9 mouse cellular contexts compared by ENCODE assay signal in the genomic region with DNA sequence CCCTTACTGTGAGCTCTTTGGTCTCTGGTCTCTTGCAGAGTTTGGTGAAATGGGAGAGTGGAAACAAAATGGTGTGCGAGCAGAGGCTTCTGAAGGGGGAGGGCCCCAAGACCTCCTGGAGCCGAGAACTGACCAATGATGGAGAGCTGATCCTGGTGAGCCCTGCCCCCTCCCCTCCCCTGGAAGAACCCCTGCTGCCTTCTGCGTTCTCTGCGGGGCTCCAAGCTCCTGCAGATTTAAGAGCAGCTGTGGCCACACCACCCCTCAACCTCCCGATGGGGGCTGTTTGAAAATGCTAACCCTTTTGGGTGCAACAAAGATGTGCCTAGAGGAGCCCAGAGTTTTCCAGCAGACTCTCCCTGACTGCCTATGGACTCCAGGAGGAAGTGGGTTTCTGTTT. TPM values are rescaled to one million over a fixed set of nuclear protein-coding genes. Genes with fewer than 3 reads are reported as not detected.
A peak's percentile ranks its signal among the peaks of the same experiment; 100 is the strongest.
DNase-seq lines count a peak whose midpoint lies in the region; ATAC-seq lines count a peak whose summit lies in the region.
"Had no signal": no experiment of that assay in that cellular context is flagged by ENCODE, and none has a peak within 500 bp of the region (broad histone marks: within the 10 kb centered on the region; RNA-seq: fewer than 3 reads in every experiment).

No protein-coding gene starts in this region.

- peaks cover 4% of the 10 kb centered on the region; the same call in 1 of the 2 replicates for H3K36me3 ChIP-seq in kidney, embryonic 14.5 days (ENCODE audit: control insufficient read depth, insufficient read depth, low read length)
- peaks cover 5% of the 10 kb centered on the region; the same call in 1 of the 2 replicates for H3K36me3 ChIP-seq in forebrain, embryonic 11.5 days (ENCODE audit: control insufficient read depth, insufficient read depth, low read length)
- peaks cover 47% of the 10 kb centered on the region for H3K36me3 ChIP-seq in limb, embryonic 10.5 days
- peaks cover 3% of the 10 kb centered on the region; the same call in 1 of the 2 replicates for H3K36me3 ChIP-seq in neural tube, embryonic 11.5 days (ENCODE audit: control insufficient read depth, insufficient read depth, low read length)

- 5% methylated on average over 5 of the region's 5 CpGs for WGBS in kidney, embryonic 14.5 days
- WGBS in forebrain, embryonic 11.5 days = 1% methylated on average over 5 of the region's 5 CpGs
- WGBS in limb, embryonic 10.5 days = 3% methylated on average over 5 of the region's 5 CpGs
- 7% methylated on average over 5 of the region's 5 CpGs for WGBS in neural tube, embryonic 11.5 days

- H3K27me3 ChIP-seq in kidney, embryonic 14.5 days (ENCODE audit: control insufficient read depth, insufficient read depth, low read length) = no peaks in the 10 kb centered on the region
- no peaks in the 10 kb centered on the region for H3K27me3 ChIP-seq in forebrain, embryonic 11.5 days (ENCODE audit: control insufficient read depth, insufficient read depth, low read length)
- no peaks in the 10 kb centered on the region for H3K27me3 ChIP-seq in limb, embryonic 10.5 days (ENCODE audit: low read depth, poor library complexity, severe bottlenecking)
- H3K27me3 ChIP-seq in neural tube, embryonic 11.5 days (ENCODE audit: control insufficient read depth, insufficient read depth, low read length) = no peaks in the 10 kb centered on the region

- peaks cover 50% of the 10 kb centered on the region for H3K4me1 ChIP-seq in kidney, embryonic 14.5 days (ENCODE audit: control insufficient read depth, insufficient read depth, low read length)
- H3K4me1 ChIP-seq in forebrain, embryonic 11.5 days (replicated peaks; ENCODE audit: control insufficient read depth, insufficient read depth, low read length) = peaks cover 31% of the 10 kb centered on the region
- H3K4me1 ChIP-seq in limb, embryonic 10.5 days = peaks cover 60% of the 10 kb centered on the region
- H3K4me1 ChIP-seq in neural tube, embryonic 11.5 days (ENCODE audit: control insufficient read depth, insufficient read depth, low read length) = peaks cover 40% of the 10 kb centered on the region

- H3K4me3 ChIP-seq in kidney, embryonic 14.5 days (ENCODE audit: low read length) = peak overlapping the region; percentile 20
- peak overlapping the region; percentile 15; the same call in 1 of the 2 replicates for H3K4me3 ChIP-seq in forebrain, embryonic 11.5 days (ENCODE audit: low read depth, low read length)
- H3K4me3 ChIP-seq in limb, embryonic 10.5 days = peak overlapping the region; percentile 75
- H3K4me3 ChIP-seq in neural tube, embryonic 11.5 days (ENCODE audit: low read depth, low read length) = peak overlapping the region; percentile 24; the same call in 1 of the 2 replicates

- peak overlapping the region; percentile 51 for H3K27ac ChIP-seq in kidney, embryonic 14.5 days (ENCODE audit: low read depth, low read length)
- H3K27ac ChIP-seq in forebrain, embryonic 11.5 days (ENCODE audit: low read depth, low read length) = peak overlapping the region; percentile 41; the same call in 1 of the 2 replicates
- H3K27ac ChIP-seq in limb, embryonic 10.5 days = peak overlapping the region; percentile 57
- H3K27ac ChIP-seq in neural tube, embryonic 11.5 days (ENCODE audit: low read depth, low read length) = peak overlapping the region; percentile 44; the same call in 1 of the 2 replicates

- intact Hi-C loops in left cerebral cortex, postnatal 14 days (cut with DNase I) = no loop called here

- peak overlapping the region; percentile 32 for H3K9ac ChIP-seq in kidney, embryonic 14.5 days (ENCODE audit: low read depth, low read length)
- peak overlapping the region; percentile 1; the same call in 1 of the 2 replicates for H3K9ac ChIP-seq in forebrain, embryonic 11.5 days (ENCODE audit: low read length)
- peak overlapping the region; percentile 53 for H3K9ac ChIP-seq in neural tube, embryonic 11.5 days (ENCODE audit: low read length)

- no peaks in the 10 kb centered on the region for H3K9me3 ChIP-seq in kidney, embryonic 14.5 days (ENCODE audit: control insufficient read depth, low read length)
- H3K9me3 ChIP-seq in forebrain, embryonic 11.5 days (ENCODE audit: control insufficient read depth, low read length) = no peaks in the 10 kb centered on the region
- no peaks in the 10 kb centered on the region for H3K9me3 ChIP-seq in limb, embryonic 10.5 days (replicated peaks)
- no peaks in the 10 kb centered on the region for H3K9me3 ChIP-seq in neural tube, embryonic 11.5 days (ENCODE audit: control insufficient read depth, low read length)

- peak; percentile 50; the same call in 1 of the 2 replicates for ATAC-seq in kidney, embryonic 14.5 days (ENCODE audit: low FRiP score, low TSS enrichment)
- no peak for ATAC-seq in forebrain, embryonic 11.5 days (replicated peaks; ENCODE audit: low FRiP score)
- no peak for ATAC-seq in neural tube, embryonic 11.5 days (ENCODE audit: insufficient read depth, low FRiP score, low TSS enrichment)

- peak overlapping the region; percentile 49 for H3K4me2 ChIP-seq in kidney, embryonic 14.5 days (replicated peaks; ENCODE audit: low read depth, low read length)
- peak overlapping the region; percentile 26 for H3K4me2 ChIP-seq in forebrain, embryonic 11.5 days (ENCODE audit: low read depth, low read length, severe bottlenecking)
- peak overlapping the region; percentile 86 for H3K4me2 ChIP-seq in neural tube, embryonic 11.5 days (ENCODE audit: low read depth)

- no peak for DNase-seq in kidney, postnatal 25 days
- DNase-seq in forebrain, embryonic 11.5 days (ENCODE audit: low spot score) = peak; percentile 58
- DNase-seq in limb, embryonic 10.5 days (ENCODE audit: low spot score) = peak; percentile 41
- peak; percentile 60 for DNase-seq in neural tube, embryonic 11.5 days (ENCODE audit: low spot score)
- no peak for DNase-seq in left cerebral cortex, postnatal 14 days (ENCODE audit: low spot score in 2 of 2)
- DNase-seq in gastrocnemius, adult 8-10 months (ENCODE audit: low spot score in 2 of 2) = no peak
- DNase-seq in adrenal gland, postnatal 4 days (ENCODE audit: low spot score in 2 of 2) = no peak
- DNase-seq: right cerebral cortex, postnatal 14 days had no signal

RNA-seq across cellular contexts. Expression of gene Crabp2, which starts 4.0 kb away (rescaled TPM):
- 113 and 169 TPM in 2 replicates for polyA plus RNA-seq in kidney, embryonic 14.5 days (2014; fragmentation: Nextera tagmentation; extraction: Ambion mirVana)
- polyA plus RNA-seq in forebrain, embryonic 11.5 days (2014; fragmentation: Nextera tagmentation; extraction: Ambion mirVana) = 409 and 417 TPM in 2 replicates
- polyA plus RNA-seq in limb, embryonic 10.5 days (2016; fragmentation: Nextera tagmentation; extraction: Ambion mirVana) = 944 and 1,066 TPM in 2 replicates
- polyA plus RNA-seq in neural tube, embryonic 11.5 days (2014; fragmentation: Nextera tagmentation; extraction: Ambion mirVana) = 565 and 607 TPM in 2 replicates
- 1 to 10 TPM; 5.4 to 5.9 TPM for total RNA-seq in left cerebral cortex, postnatal 14 days (2021)
- not detected for total RNA-seq in gastrocnemius, adult 8-10 months (2022)
- 1 to 10 TPM; 1.7 to 2.0 TPM for total RNA-seq in adrenal gland, postnatal 4 days (2021)

RNA-seq across cellular contexts. Expression of gene Nes, which starts 18.4 kb away (rescaled TPM):
- 14.8 and 26.1 TPM in 2 replicates for polyA plus RNA-seq in kidney, embryonic 14.5 days (2014; fragmentation: Nextera tagmentation; extraction: Ambion mirVana)
- 92.0 and 99.9 TPM in 2 replicates for polyA plus RNA-seq in forebrain, embryonic 11.5 days (2014; fragmentation: Nextera tagmentation; extraction: Ambion mirVana)
- 13.5 and 14.6 TPM in 2 replicates for polyA plus RNA-seq in limb, embryonic 10.5 days (2016; fragmentation: Nextera tagmentation; extraction: Ambion mirVana)
- 59.5 and 60.2 TPM in 2 replicates for polyA plus RNA-seq in neural tube, embryonic 11.5 days (2014; fragmentation: Nextera tagmentation; extraction: Ambion mirVana)
- total RNA-seq in left cerebral cortex, postnatal 14 days (2021) = 10 to 100 TPM; 10.1 to 10.4 TPM
- 10 to 100 TPM in 2 of 4 experiments, 1 to 10 TPM in 2; 8.7 to 18.0 (median 12.0) TPM for total RNA-seq in gastrocnemius, adult 8-10 months (2022)
- total RNA-seq in adrenal gland, postnatal 4 days (2021) = 10 to 100 TPM; 16.2 to 24.3 TPM

RNA-seq across cellular contexts. Expression of gene Rrnad1, which starts 21.9 kb away (rescaled TPM):
- 19.3 and 21.6 TPM in 2 replicates for polyA plus RNA-seq in kidney, embryonic 14.5 days (2014; fragmentation: Nextera tagmentation; extraction: Ambion mirVana)
- polyA plus RNA-seq in forebrain, embryonic 11.5 days (2014; fragmentation: Nextera tagmentation; extraction: Ambion mirVana) = 22.2 and 23.2 TPM in 2 replicates
- 21.1 and 21.7 TPM in 2 replicates for polyA plus RNA-seq in limb, embryonic 10.5 days (2016; fragmentation: Nextera tagmentation; extraction: Ambion mirVana)
- polyA plus RNA-seq in neural tube, embryonic 11.5 days (2014; fragmentation: Nextera tagmentation; extraction: Ambion mirVana) = 14.5 and 16.9 TPM in 2 replicates
- 10 to 100 TPM; 17.7 to 19.0 TPM for total RNA-seq in left cerebral cortex, postnatal 14 days (2021)
- total RNA-seq in gastrocnemius, adult 8-10 months (2022) = 1 to 10 TPM; 2.4 to 4.1 (median 3.5) TPM
- total RNA-seq in adrenal gland, postnatal 4 days (2021) = 10 to 100 TPM; 21.9 to 24.9 TPM

RNA-seq across cellular contexts. Expression of gene Isg20l2, which starts 22.3 kb away (rescaled TPM):
- polyA plus RNA-seq in kidney, embryonic 14.5 days (2014; fragmentation: Nextera tagmentation; extraction: Ambion mirVana) = 34.6 and 45.5 TPM in 2 replicates
- polyA plus RNA-seq in forebrain, embryonic 11.5 days (2014; fragmentation: Nextera tagmentation; extraction: Ambion mirVana) = 73.9 and 78.7 TPM in 2 replicates
- polyA plus RNA-seq in limb, embryonic 10.5 days (2016; fragmentation: Nextera tagmentation; extraction: Ambion mirVana) = 84.8 and 86.0 TPM in 2 replicates
- 52.3 and 53.9 TPM in 2 replicates for polyA plus RNA-seq in neural tube, embryonic 11.5 days (2014; fragmentation: Nextera tagmentation; extraction: Ambion mirVana)
- total RNA-seq in left cerebral cortex, postnatal 14 days (2021) = 10 to 100 TPM; 14.3 to 15.2 TPM
- total RNA-seq in gastrocnemius, adult 8-10 months (2022) = 1 to 10 TPM; 5.8 to 7.6 (median 7.2) TPM
- 10 to 100 TPM; 31.0 to 33.5 TPM for total RNA-seq in adrenal gland, postnatal 4 days (2021)

RNA-seq across cellular contexts. Expression of gene Mrpl24, which starts 33.1 kb away (rescaled TPM):
- 76.7 and 81.0 TPM in 2 replicates for polyA plus RNA-seq in kidney, embryonic 14.5 days (2014; fragmentation: Nextera tagmentation; extraction: Ambion mirVana)
- 69.4 and 74.5 TPM in 2 replicates for polyA plus RNA-seq in forebrain, embryonic 11.5 days (2014; fragmentation: Nextera tagmentation; extraction: Ambion mirVana)
- 75.0 and 81.3 TPM in 2 replicates for polyA plus RNA-seq in limb, embryonic 10.5 days (2016; fragmentation: Nextera tagmentation; extraction: Ambion mirVana)
- polyA plus RNA-seq in neural tube, embryonic 11.5 days (2014; fragmentation: Nextera tagmentation; extraction: Ambion mirVana) = 76.1 and 79.2 TPM in 2 replicates
- 10 to 100 TPM; 45.5 to 48.5 TPM for total RNA-seq in left cerebral cortex, postnatal 14 days (2021)
- 10 to 100 TPM; 40.9 to 48.1 (median 45.8) TPM for total RNA-seq in gastrocnemius, adult 8-10 months (2022)
- 100 to 1,000 TPM; 135 to 138 TPM for total RNA-seq in adrenal gland, postnatal 4 days (2021)

Comparison
In these comparisons a context has a peak if more than half of its experiments do, and no peak if none do; other contexts are left out.
1. H3K4me2 ChIP-seq: peak in every context shown above with its lines; median percentile 86 in neural tube, embryonic 11.5 days; 49 in kidney, embryonic 14.5 days; 26 in forebrain, embryonic 11.5 days.
2. H3K4me3 ChIP-seq: peak in every context shown above with its lines; median percentile 75 in limb, embryonic 10.5 days; 24 in neural tube, embryonic 11.5 days; 20 in kidney, embryonic 14.5 days; 15 in forebrain, embryonic 11.5 days.
3. H3K9ac ChIP-seq: peak in every context shown above with its lines; median percentile 53 in neural tube, embryonic 11.5 days; 32 in kidney, embryonic 14.5 days; 1 in forebrain, embryonic 11.5 days.
4. DNase-seq: peak in forebrain, embryonic 11.5 days (single experiment), limb, embryonic 10.5 days (single experiment) and neural tube, embryonic 11.5 days (single experiment); none in kidney, postnatal 25 days (0 of 2), left cerebral cortex, postnatal 14 days (0 of 2), gastrocnemius, adult 8-10 months (0 of 2) and adrenal gland, postnatal 4 days (0 of 2).
5. Peak in every context shown above with its lines, with median percentiles within 50 percentile points of each other: H3K27ac ChIP-seq.